Mouse (Mus musculus): ENCODE data around the gene H2-Aa.

- TF ChIP-seq POLR2A (IDR thresholded peaks at IDR 0.05; ENCODE audit: insufficient read depth, low read depth, low read length) (no peak), CTCF (IDR thresholded peaks at IDR 0.05) (no peak)
These were observed 31.1 kb downstream of the H2-Aa start for GRCm38 (mm10) chr17:34256501-34256900.
